Mouse (Mus musculus) spleen, postnatal 36 days (tissue): ENCODE measurements around the gene Tie1.
A peak's percentile ranks its signal among the peaks of the same experiment; 100 is the strongest.
"Not testable (repeated sequence)": the region's sequence is repeated elsewhere in the genome, so short reads cannot be mapped to it uniquely, and the experiment has no call there.

ENCODE experiments used
- DNase-seq, 2 experiments: peaks; one replicate each; pipeline ENCODE4 v3.0.0; 2022; ENCODE audit warnings: low spot score in 2 of 2, mixed read lengths in 1 of 2

Gene Tie1

GRCm38 (mm10) chr4:118489717-118490132, at the start of gene Tie1:
TSS of gene Tie1 (minus strand) at chr4:118490061.
- peak; percentile 6 to 12 for DNase-seq

- DNase-seq: no peak
Measured at GRCm38 (mm10) chr4:118537801-118538200, 47.9 kb upstream of the Tie1 start.

DNA sequence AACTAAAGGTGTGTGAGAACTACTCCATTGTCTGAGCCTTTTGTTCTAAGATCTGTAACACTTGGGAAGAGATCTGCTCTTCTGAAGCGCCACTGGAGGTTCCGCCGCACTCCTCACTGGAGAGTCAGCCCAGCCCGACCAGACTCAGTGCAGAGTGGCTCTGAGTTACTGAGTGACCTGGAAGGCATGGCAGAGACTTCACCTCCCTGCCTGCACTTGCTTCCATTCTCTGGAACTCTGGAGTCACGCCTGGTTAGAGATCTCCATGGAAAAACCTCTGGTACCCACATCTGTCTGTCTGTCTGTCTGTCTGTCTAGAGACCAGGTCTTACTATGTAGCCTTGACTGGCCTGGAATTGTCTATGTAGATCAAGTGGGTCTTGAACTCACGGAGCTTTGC, 45.7 kb upstream of the Tie1 start:
- no peak for DNase-seq

GRCm38 (mm10) chr4:118533605-118534004, 43.7 kb upstream of the Tie1 start:
- no peak for DNase-seq

DNA sequence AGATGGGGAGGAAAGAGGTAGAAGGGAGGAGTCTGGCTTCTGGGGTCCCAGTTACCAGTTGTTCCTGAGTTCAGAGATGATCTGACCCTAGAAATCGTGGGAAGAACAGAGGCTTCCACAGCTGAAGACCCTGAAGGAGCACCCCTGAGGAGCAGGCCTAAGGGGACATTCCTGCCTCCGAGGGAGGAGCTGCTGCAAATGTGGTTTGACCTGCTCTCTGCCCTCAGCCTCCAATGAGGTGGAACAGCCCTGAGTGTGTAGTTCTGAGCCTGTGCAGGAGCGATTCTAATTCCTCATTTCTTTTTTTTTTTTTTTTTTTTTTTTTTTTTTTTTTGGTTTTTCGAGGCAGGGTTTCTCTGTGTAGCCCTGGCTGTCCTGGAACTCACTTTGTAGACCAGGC, 43.3 kb upstream of the Tie1 start:
- DNase-seq: no peak

- DNase-seq: no peak
Measured at GRCm38 (mm10) chr4:118532663-118533062, 42.8 kb upstream of the Tie1 start.

DNA sequence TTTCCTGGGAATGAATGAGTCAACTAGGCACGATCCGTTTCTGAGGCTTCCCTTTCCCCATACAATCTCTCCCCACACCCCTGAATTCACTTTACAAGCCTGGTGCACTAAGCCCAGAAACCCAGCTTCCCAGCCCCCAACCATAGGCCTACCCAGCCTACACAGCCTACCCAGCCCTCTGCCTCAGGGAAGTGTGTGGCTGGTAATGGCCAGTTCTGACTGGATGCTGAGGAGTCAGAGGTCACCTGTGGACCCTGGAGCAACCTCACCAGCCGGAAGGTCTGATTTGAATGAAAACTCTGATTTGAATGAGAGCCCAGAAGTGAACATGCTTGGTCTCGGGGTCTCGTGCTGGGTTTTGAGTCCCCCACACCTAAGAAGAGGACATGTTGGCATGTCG, 37.9 kb upstream of the Tie1 start:
- no peak for DNase-seq

DNA sequence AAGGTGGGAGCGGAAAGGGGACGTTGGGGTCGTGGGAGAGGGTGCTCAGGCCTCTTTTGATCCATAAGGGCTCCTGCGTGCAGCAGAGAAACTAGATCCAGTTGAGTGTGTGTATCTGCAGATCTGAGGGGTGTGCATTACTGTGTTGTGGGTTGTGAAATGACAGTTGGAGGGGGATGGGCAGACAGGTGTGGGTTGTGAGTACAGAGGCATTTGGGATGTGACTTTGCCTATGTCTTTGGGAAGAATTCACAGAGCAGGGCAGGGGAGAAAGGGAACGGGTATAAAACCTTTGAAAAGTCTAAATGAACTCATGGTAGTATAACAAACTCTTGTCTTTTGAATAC, 37.4 kb upstream of the Tie1 start:
- DNase-seq: no peak

DNA sequence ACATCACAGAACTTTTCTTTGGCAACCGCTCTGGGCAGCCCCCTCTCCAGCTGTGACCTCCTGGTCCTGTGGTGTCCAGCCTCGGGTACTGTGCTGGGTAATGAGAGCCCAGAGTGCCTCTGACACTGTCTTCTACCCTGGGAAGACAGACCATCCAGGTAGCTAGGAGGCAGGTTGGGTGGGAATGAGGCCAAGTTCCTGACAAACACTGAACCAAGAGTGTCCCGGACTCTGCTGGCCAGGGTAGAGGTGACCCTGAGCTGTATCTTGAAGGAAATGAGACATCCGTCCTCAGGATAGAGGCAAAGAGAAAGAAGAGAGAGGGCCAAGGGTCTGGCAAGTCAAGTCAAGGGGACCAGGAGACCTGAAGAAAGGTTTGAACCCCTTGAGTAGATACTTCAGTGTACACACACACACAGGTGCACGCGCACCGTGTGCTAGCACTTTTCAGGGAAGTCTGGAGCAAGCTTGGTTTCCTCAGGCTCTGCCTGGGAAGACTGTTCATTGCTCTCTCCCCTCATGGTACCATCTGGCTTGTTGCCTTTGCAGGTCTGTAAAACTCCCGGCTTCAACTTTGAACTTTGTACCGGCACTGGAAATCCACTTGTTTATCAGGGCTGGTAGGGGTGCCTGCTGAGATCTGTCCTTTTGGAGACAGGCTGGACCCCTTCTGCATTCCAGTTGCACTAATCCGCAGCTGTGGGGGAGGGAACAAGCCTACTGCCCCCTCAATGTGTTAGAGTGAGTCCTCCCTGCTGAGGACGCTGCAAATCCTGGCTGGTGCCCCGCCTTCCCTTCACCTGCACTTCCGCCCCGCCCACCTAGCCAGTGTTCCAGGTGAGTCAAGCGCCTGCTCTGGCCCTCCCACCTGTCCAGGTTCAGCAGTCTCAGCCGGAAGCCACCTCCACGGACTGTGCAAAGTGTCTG, 36.8 kb upstream of the Tie1 start, which contains the start of gene 2610528J11Rik:
TSS of gene 2610528J11Rik (plus strand) at position 592 of the 927 bp plus-strand sequence.
- DNase-seq: no peak

GRCm38 (mm10) chr4:118525779-118526178, 35.9 kb upstream of the Tie1 start:
- DNase-seq: no peak

DNA sequence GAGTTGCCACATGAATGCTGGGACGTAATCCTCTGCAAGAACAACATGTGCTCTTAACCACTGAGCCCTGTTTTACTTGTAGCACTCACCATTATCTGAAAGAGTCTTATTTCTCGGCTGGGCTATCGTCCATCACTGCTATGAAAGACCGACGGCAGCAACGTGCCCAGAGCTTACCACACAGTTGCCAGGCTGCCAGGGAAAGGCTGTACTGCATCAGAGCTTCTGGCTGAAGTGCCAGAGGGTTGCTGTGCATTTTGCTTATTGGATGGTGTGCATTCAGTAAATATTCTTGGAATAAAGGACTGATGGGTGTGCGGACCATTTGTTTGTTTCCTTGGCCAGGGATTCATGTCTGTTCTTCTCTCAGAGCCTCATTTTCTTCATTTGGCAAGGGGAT, 34.1 kb upstream of the Tie1 start:
- DNase-seq: no peak

GRCm38 (mm10) chr4:118522248-118522647, 32.4 kb upstream of the Tie1 start:
- DNase-seq: no peak

- no peak for DNase-seq
Measured at GRCm38 (mm10) chr4:118518208-118518607, 28.3 kb upstream of the Tie1 start.

- DNase-seq: no peak
Measured at GRCm38 (mm10) chr4:118517497-118518146, 27.8 kb upstream of the Tie1 start.

- no peak for DNase-seq
Measured at GRCm38 (mm10) chr4:118516699-118517496, 27.0 kb upstream of the Tie1 start.

DNA sequence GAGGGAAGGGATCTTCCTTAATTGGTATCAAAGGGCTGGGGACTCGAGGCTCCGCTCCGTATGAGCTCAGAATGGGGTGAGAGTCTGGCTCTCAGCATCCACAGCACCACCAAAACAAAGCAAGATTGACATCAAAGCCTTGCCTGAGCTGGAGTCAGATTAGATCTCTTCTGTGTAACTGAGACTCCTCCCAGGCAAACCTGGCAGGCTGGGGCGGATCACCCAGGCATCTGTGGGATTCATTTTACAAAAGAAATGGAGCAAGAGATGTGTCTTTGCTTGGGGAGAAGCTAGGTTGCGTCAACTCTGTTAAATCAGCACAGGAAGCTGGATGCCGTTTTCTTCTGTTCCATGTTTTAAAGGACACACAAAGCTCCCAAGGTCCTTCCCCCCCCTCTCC, 19.2 kb upstream of the Tie1 start:
- no peak for DNase-seq

GRCm38 (mm10) chr4:118507171-118507570, 17.3 kb upstream of the Tie1 start:
- not testable (repeated sequence) for DNase-seq

DNA sequence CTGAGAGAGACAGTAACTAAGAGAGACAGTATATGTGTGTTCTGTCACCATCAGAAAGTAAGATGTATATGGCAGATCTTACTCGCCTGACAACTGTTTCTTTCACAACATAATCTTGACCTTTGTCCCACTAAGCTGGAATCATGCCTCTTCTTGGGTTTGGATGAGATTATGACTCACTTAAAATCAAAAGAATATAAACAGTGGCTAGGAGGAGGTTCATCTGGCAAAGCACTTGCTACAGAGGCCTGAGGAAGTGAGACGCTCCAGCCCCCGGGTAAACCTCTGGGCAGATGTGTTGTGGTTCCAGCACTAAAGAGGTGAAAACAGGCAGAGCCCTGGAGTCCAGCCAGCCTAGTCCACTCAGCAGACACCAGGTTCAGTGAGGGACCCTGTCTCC, 15.7 kb upstream of the Tie1 start:
- no peak for DNase-seq

DNA sequence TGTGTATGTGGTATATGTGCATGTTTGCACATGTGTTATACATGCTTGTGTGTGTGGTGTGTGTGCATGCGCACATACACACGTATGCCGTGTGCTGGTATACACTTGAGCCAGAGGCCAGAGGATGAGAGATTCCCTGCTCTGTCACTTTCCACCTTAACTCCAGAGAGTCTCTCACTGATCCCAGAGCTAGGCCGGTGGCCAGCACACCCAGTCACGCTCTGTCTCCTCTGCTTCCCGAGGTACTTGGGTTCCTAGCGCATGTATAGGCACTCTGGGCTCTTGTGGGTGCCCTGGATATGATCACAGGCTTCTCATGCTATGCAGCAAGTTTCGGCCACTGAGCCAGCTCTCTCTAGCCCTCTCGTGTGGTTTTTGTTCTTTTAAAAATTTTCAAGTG, 10.9 kb upstream of the Tie1 start:
- DNase-seq: no peak

- DNase-seq: no peak
Measured at GRCm38 (mm10) chr4:118500171-118500724, 10.4 kb upstream of the Tie1 start.

DNA sequence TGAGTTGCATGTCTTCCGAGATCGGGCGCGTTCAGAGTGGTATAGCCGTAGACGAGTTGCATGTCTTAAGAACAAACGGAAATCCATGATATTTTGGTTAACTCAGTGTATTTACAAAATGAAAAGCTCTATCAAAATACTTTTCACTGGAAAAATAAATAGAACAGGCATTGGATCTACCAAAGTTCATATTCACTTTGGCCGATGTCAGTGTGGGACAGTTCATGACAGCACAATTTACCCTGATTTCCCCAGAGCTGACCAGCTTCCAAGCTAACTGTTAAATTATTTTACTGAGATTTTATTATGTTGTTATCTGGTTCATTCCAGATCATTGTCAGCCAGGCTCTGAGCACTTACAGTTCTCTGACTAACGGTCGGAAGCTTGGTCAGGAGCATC, 600 bp upstream of the Tie1 start:
- no peak for DNase-seq
